Mouse (Mus musculus): Measurements from ENCODE around the gene Bnc1. TPM values are rescaled to one million over a fixed set of nuclear protein-coding genes. Genes with fewer than 3 reads are reported as not detected.
A peak's percentile ranks its signal among the peaks of the same experiment; 100 is the strongest.

The Bnc1 gene
- polyA plus RNA-seq, 1 experiment from 2014 or later: 3.0 TPM

DNA sequence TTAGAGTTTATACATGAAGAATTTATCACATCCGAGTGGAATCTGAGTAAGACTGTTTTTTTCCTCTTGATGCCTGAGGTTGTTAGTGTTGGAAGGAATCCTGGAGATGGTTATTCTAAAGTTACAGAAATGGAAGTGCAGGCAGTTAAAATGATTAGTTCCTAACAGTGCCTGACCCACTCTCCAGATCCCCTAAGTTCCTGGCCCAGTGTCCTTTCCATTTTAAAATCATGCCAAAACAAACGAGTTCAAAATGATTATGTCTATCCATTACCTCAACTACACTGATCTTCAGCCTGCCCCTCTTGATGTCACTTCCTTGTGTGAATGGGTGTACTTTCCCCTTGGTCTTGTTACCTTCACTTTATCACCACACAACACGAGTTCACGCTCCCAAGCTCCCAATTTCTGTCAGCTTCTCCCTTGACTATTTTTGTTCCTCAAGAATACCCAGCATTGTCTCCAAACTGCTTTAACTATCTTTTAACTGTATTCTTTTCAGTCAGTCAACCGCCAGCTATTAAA is 59.5 kb downstream of the Bnc1 start:
- H3K9ac ChIP-seq (ENCODE audit: low read length): peak overlapping the region; percentile 85
- H3K9me3 ChIP-seq (replicated peaks; ENCODE audit: control insufficient read depth, low read length): no peaks in the 10 kb centered on the region
- no peak for ATAC-seq (replicated peaks; ENCODE audit: extremely low read depth, insufficient read depth, low FRiP score)
- H3K4me1 ChIP-seq (ENCODE audit: control insufficient read depth, insufficient read depth, low read length): peaks cover 21% of the 10 kb centered on the region
- no peak overlapping the region for H3K27ac ChIP-seq (ENCODE audit: low read length)
- H3K4me3 ChIP-seq (ENCODE audit: low read length): peak overlapping the region; percentile 71
- H3K36me3 ChIP-seq (ENCODE audit: control insufficient read depth, insufficient read depth): no peaks in the 10 kb centered on the region
- H3K27me3 ChIP-seq (ENCODE audit: control insufficient read depth, insufficient read depth, low read length): peaks cover 11% of the 10 kb centered on the region; the same call in 1 of the 2 replicates
- 34% methylated on average over 5 of the region's 5 CpGs for WGBS
- peak overlapping the region; percentile 78 for H3K4me2 ChIP-seq (ENCODE audit: low read depth, low read length)

DNA sequence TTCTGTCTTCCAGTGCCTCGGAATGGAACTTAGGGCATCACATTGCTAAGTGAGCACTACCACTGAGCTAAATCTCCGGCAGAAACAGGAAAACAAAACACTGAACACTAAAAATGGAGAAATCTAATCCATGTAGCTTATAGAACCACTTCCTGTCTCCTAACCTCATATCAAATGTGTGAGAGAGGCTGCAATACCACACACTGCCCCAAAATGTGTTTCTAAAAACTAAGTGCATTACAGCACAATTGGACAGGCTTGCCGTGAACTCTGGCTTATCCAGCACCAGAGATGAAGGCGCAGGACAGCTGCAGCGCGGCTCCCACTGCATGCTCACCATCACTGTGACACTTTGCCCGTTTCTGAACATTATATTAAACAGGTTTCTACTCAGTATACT is 63.1 kb downstream of the Bnc1 start:
- Histone ChIP-seq H3K4me1 (ENCODE audit: control insufficient read depth, insufficient read depth, low read length) (peaks cover 22% of the 10 kb centered on the region), H3K27ac (ENCODE audit: low read length) (no peak overlapping the region), H3K4me2 (ENCODE audit: low read depth, low read length) (no peak overlapping the region), H3K9me3 (replicated peaks; ENCODE audit: control insufficient read depth, low read length) (no peaks in the 10 kb centered on the region), H3K27me3 (ENCODE audit: control insufficient read depth, insufficient read depth, low read length) (no peaks in the 10 kb centered on the region), H3K36me3 (ENCODE audit: control insufficient read depth, insufficient read depth) (no peaks in the 10 kb centered on the region), H3K9ac (ENCODE audit: low read length) (no peak overlapping the region), H3K4me3 (ENCODE audit: low read length) (no peak overlapping the region)
- no peak for ATAC-seq (replicated peaks; ENCODE audit: extremely low read depth, insufficient read depth, low FRiP score)
- WGBS: 70% methylated on average over 7 of the region's 7 CpGs

DNA sequence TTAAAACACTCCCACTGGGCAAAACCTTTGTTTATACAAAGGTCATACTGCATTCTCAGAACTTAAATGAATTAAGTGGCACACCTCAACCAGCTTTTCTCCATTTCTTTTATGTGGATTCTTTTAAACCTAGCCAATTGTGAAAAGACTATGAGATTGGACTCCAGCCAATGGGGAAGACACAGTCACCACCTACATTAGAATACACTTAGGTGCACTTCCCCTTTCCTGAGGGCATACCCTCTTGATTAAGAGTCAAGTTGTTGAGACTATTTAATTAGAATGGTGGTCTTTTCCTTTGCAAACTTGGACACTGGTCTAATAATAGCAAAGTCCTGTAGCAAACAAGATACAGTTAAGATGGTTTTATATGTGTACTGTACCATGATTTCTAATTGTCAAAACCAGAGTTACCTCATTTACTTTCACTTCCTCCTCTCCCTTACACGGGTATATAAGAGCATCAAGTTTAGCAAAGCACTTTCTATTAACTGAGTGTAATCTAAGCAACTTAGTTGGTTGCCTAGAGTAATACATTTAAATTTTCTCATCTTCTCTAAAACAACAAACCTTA is 70.6 kb downstream of the Bnc1 start:
- Histone ChIP-seq H3K4me3 (ENCODE audit: low read length) (no peak overlapping the region), H3K27me3 (ENCODE audit: control insufficient read depth, insufficient read depth, low read length) (no peaks in the 10 kb centered on the region), H3K4me1 (ENCODE audit: control insufficient read depth, insufficient read depth, low read length) (no peaks in the 10 kb centered on the region), H3K36me3 (ENCODE audit: control insufficient read depth, insufficient read depth) (no peaks in the 10 kb centered on the region), H3K9ac (ENCODE audit: low read length) (no peak overlapping the region), H3K9me3 (replicated peaks; ENCODE audit: control insufficient read depth, low read length) (no peaks in the 10 kb centered on the region), H3K4me2 (ENCODE audit: low read depth, low read length) (no peak overlapping the region), H3K27ac (ENCODE audit: low read length) (no peak overlapping the region)
- ATAC-seq (replicated peaks; ENCODE audit: extremely low read depth, insufficient read depth, low FRiP score): no peak
- 53% methylated on average over 1 of the region's 1 CpGs for WGBS

DNA sequence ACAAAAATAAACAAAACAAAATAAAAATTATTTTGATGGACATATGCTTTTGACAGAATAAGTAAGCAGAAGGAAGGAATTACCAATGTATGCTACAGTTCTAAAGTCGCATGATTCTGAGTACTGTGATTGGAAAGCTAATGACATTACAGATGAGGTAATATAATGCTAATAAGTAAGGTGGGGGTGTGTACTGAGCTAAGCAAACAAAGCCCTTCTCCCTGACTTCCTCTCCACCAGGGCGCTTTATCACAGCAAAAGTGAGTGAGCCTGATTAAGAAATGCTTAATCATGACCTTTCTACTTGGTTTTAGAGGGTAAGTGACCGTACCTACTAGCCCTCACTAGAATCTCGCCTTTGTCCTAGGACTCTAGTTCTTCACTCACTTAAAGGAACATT is 71.8 kb downstream of the Bnc1 start:
- Histone ChIP-seq H3K27me3 (ENCODE audit: control insufficient read depth, insufficient read depth, low read length) (no peaks in the 10 kb centered on the region), H3K27ac (ENCODE audit: low read length) (no peak overlapping the region), H3K9ac (ENCODE audit: low read length) (no peak overlapping the region), H3K4me3 (ENCODE audit: low read length) (no peak overlapping the region), H3K9me3 (replicated peaks; ENCODE audit: control insufficient read depth, low read length) (no peaks in the 10 kb centered on the region), H3K4me1 (ENCODE audit: control insufficient read depth, insufficient read depth, low read length) (no peaks in the 10 kb centered on the region), H3K4me2 (ENCODE audit: low read depth, low read length) (no peak overlapping the region), H3K36me3 (ENCODE audit: control insufficient read depth, insufficient read depth) (no peaks in the 10 kb centered on the region)
- ATAC-seq (replicated peaks; ENCODE audit: extremely low read depth, insufficient read depth, low FRiP score): no peak
- 75% methylated on average over 4 of the region's 4 CpGs for WGBS

DNA sequence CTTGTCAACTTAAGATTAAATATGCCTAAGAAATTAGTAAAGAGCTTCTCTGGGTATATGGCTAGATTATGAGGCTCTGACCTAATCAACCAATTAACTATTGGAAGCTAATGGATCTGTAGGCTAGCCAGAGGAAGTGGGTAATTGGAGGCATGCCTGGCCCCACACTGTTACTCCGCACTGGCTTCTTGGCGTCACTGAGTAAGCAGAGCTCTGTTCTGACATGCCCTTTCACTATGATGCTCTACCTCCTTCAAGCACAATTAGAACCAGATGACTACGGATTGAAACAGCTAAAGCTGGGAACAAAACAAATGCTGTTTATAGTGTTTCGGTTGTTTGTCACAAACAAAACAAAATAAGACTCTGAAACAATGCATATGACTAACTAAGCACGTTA is 73.8 kb downstream of the Bnc1 start:
- Histone ChIP-seq H3K4me1 (ENCODE audit: control insufficient read depth, insufficient read depth, low read length) (no peaks in the 10 kb centered on the region), H3K4me2 (ENCODE audit: low read depth, low read length) (no peak overlapping the region), H3K36me3 (ENCODE audit: control insufficient read depth, insufficient read depth) (no peaks in the 10 kb centered on the region), H3K9me3 (replicated peaks; ENCODE audit: control insufficient read depth, low read length) (no peaks in the 10 kb centered on the region), H3K27ac (ENCODE audit: low read length) (no peak overlapping the region), H3K4me3 (ENCODE audit: low read length) (no peak overlapping the region), H3K9ac (ENCODE audit: low read length) (no peak overlapping the region), H3K27me3 (ENCODE audit: control insufficient read depth, insufficient read depth, low read length) (no peaks in the 10 kb centered on the region)
- ATAC-seq (replicated peaks; ENCODE audit: extremely low read depth, insufficient read depth, low FRiP score): no peak
- 79% methylated on average over 5 of the region's 5 CpGs for WGBS

Other genes with a start within 250 kb of the Bnc1 start
- gene Ramac, start 229.4 kb downstream of the Bnc1 start, polyA plus RNA-seq (2015; fragmentation: Nextera tagmentation; extraction: Ambion mirVana): 83.3 and 106 TPM in 2 replicates
- 35.6 and 42.4 TPM in 2 replicates for gene 3110040N11Rik, start 202.8 kb downstream of the Bnc1 start, polyA plus RNA-seq (2015; fragmentation: Nextera tagmentation; extraction: Ambion mirVana)
- 86.7 and 87.0 TPM in 2 replicates for gene Btbd1, start 162.9 kb downstream of the Bnc1 start, polyA plus RNA-seq (2015; fragmentation: Nextera tagmentation; extraction: Ambion mirVana)
- not detected in 2 replicates for gene Gm10160, start 136.5 kb downstream of the Bnc1 start, polyA plus RNA-seq (2015; fragmentation: Nextera tagmentation; extraction: Ambion mirVana)
- gene Tm6sf1, start 133.3 kb downstream of the Bnc1 start, polyA plus RNA-seq (2015; fragmentation: Nextera tagmentation; extraction: Ambion mirVana): 35.6 and 44.4 TPM in 2 replicates
- gene Hdgfl3, start 57.8 kb downstream of the Bnc1 start, polyA plus RNA-seq (2015; fragmentation: Nextera tagmentation; extraction: Ambion mirVana): 9.7 and 9.9 TPM in 2 replicates
- gene Sh3gl3, start 181.5 kb upstream of the Bnc1 start, polyA plus RNA-seq (2015; fragmentation: Nextera tagmentation; extraction: Ambion mirVana): 4.6 and 4.7 TPM in 2 replicates

Measured in heart, embryonic 16.5 days (tissue).